Mouse (Mus musculus) heart, embryonic 16.5 days (tissue): ENCODE measurements around the gene Ptges2. TPM values are rescaled to one million over a fixed set of nuclear protein-coding genes. Genes with fewer than 3 reads are reported as not detected.

Experiments
- ATAC-seq: fragments of 200-750 bp; cut with Nextera tagmentation; replicated peaks from 2 replicates; pipeline ENCODE4 v1.8.0; 2017; ENCODE audit warnings: moderate number of reproducible peaks; ENCODE audit not compliant: insufficient read depth, low FRiP score; ENCODE audit errors: extremely low read depth
- H3K27ac ChIP-seq: fragments of 300-500 bp; sonication (generic); 2 replicates; pipeline ENCODE4 v1.5.1; 2014; ENCODE audit warnings: mild to moderate bottlenecking, low read length, control low read depth, moderate library complexity
- H3K27me3 ChIP-seq: fragments of 300-500 bp; sonication (generic); 2 replicates; pipeline ENCODE4 v1.6.1; 2014; ENCODE audit warnings: low read length, mixed read lengths; ENCODE audit not compliant: control insufficient read depth, insufficient read depth
- H3K36me3 ChIP-seq: fragments of 300-500 bp; sonication (generic); 2 replicates; pipeline ENCODE4 v1.6.1; 2014; ENCODE audit not compliant: control insufficient read depth, insufficient read depth
- H3K4me1 ChIP-seq: fragments of 300-500 bp; sonication (generic); 2 replicates; pipeline ENCODE4 v1.6.1; 2014; ENCODE audit warnings: low read length, mixed read lengths; ENCODE audit not compliant: control insufficient read depth, insufficient read depth
- H3K4me2 ChIP-seq: fragments of 300-500 bp; sonication (generic); 2 replicates; pipeline ENCODE4 v1.6.1; 2014; ENCODE audit warnings: low read depth, mild to moderate bottlenecking, control low read depth, low read length
- H3K4me3 ChIP-seq: fragments of 300-500 bp; sonication (generic); 2 replicates; pipeline ENCODE4 v1.5.1; 2014; ENCODE audit warnings: mild to moderate bottlenecking, control low read depth, low read length
- H3K9ac ChIP-seq: fragments of 300-500 bp; sonication (generic); 2 replicates; pipeline ENCODE4 v1.6.1; 2014; ENCODE audit warnings: low read length, control low read depth
- H3K9me3 ChIP-seq: fragments of 300-500 bp; sonication (generic); replicated peaks from 2 replicates; pipeline ENCODE4 v1.6.1; 2016; ENCODE audit warnings: low read length; ENCODE audit not compliant: control insufficient read depth
- WGBS: fragments of 180-500 bp; shearing (Covaris S2); extraction: QIAGEN DNeasy Blood & Tissue Kit; methylation state at CpG from one replicate; pipeline ENCODE4 v1.1.7; 2014; 5-methylcytosine and 5-hydroxymethylcytosine counted together
- polyA plus RNA-seq: library from polyadenylated mRNA; unstranded; fragments of >200 nt; fragmentation: Nextera tagmentation; extraction: Ambion mirVana; gene quantifications from 2 replicates; pipeline ENCODE4 v1.2.1, GENCODE M21; 2015

Ptges2 gene
- polyA plus RNA-seq, 1 experiment from 2014 or later = 44.2 TPM

- ATAC-seq = no peak
- H3K36me3 ChIP-seq = peaks cover 10% of the 10 kb centered on the region
- no peaks in the 10 kb centered on the region for H3K9me3 ChIP-seq
- peak overlapping the region; percentile 90 for H3K27ac ChIP-seq
- WGBS = 0% methylated on average over 15 of the region's 15 CpGs
- H3K4me2 ChIP-seq = peak overlapping the region; percentile 91
- peaks cover 14% of the 10 kb centered on the region for H3K4me1 ChIP-seq
- no peaks in the 10 kb centered on the region for H3K27me3 ChIP-seq
- H3K4me3 ChIP-seq = peak overlapping the region; percentile 87
- peak overlapping the region; percentile 91 for H3K9ac ChIP-seq
Measured at GRCm38 (mm10) chr2:32396695-32397094, 999 bp downstream of the Ptges2 start.

- Histone ChIP-seq H3K4me2 (no peak overlapping the region), H3K4me1 (no peaks in the 10 kb centered on the region), H3K27ac (no peak overlapping the region), H3K9ac (no peak overlapping the region), H3K36me3 (peaks cover 16% of the 10 kb centered on the region), H3K9me3 (no peaks in the 10 kb centered on the region), H3K4me3 (no peak overlapping the region), H3K27me3 (no peaks in the 10 kb centered on the region)
- ATAC-seq = no peak
- 9% methylated on average over 2 of the region's 2 CpGs for WGBS
Measured at GRCm38 (mm10) chr2:32404663-32405062, 9.0 kb downstream of the Ptges2 start.

- H3K4me2 ChIP-seq = no peak overlapping the region
- no peak overlapping the region for H3K27ac ChIP-seq
- H3K4me1 ChIP-seq = no peaks in the 10 kb centered on the region
- no peaks in the 10 kb centered on the region for H3K9me3 ChIP-seq
- ATAC-seq = no peak
- no peak overlapping the region for H3K9ac ChIP-seq
- WGBS = 84% methylated on average over 7 of the region's 7 CpGs
- no peak overlapping the region for H3K4me3 ChIP-seq
- H3K36me3 ChIP-seq = peaks cover 2% of the 10 kb centered on the region; the same call in 1 of the 2 replicates
- no peaks in the 10 kb centered on the region for H3K27me3 ChIP-seq
Measured at GRCm38 (mm10) chr2:32407144-32407824, 11.6 kb downstream of the Ptges2 start.

- Histone ChIP-seq H3K4me2 (no peak overlapping the region), H3K4me3 (no peak overlapping the region), H3K36me3 (no peaks in the 10 kb centered on the region), H3K9me3 (no peaks in the 10 kb centered on the region), H3K4me1 (no peaks in the 10 kb centered on the region), H3K27ac (no peak overlapping the region), H3K27me3 (no peaks in the 10 kb centered on the region), H3K9ac (no peak overlapping the region)
- ATAC-seq = no peak
- WGBS = 61% methylated on average over 25 of the region's 25 CpGs
Measured at GRCm38 (mm10) chr2:32408429-32409424, 13.0 kb downstream of the Ptges2 start.

GRCm38 (mm10) chr2:32411407-32411806 lies 15.7 kb downstream of the Ptges2 start:
- Histone ChIP-seq H3K27me3 (no peaks in the 10 kb centered on the region), H3K9me3 (no peaks in the 10 kb centered on the region)
- WGBS = 79% methylated on average over 7 of the region's 7 CpGs

GRCm38 (mm10) chr2:32412742-32413531 lies 17.2 kb downstream of the Ptges2 start:
- no peak overlapping the region for H3K9ac ChIP-seq
- H3K27ac ChIP-seq = no peak overlapping the region
- 81% methylated on average over 6 of the region's 6 CpGs for WGBS
- H3K9me3 ChIP-seq = no peaks in the 10 kb centered on the region
- no peak overlapping the region for H3K4me3 ChIP-seq
- no peak for ATAC-seq
- H3K4me1 ChIP-seq = no peaks in the 10 kb centered on the region
- peaks cover 26% of the 10 kb centered on the region for H3K36me3 ChIP-seq
- H3K4me2 ChIP-seq = no peak overlapping the region
- H3K27me3 ChIP-seq = no peaks in the 10 kb centered on the region

More at GRCm38 (mm10) chr2:32411407-32411806, 15.7 kb downstream of the Ptges2 start:
- H3K4me1 ChIP-seq = no peaks in the 10 kb centered on the region
- ATAC-seq = no peak
- H3K4me3 ChIP-seq = no peak overlapping the region
- H3K9ac ChIP-seq = no peak overlapping the region
- peaks cover 11% of the 10 kb centered on the region for H3K36me3 ChIP-seq
- no peak overlapping the region for H3K4me2 ChIP-seq
- no peak overlapping the region for H3K27ac ChIP-seq

GRCm38 (mm10) chr2:32413936-32414335 lies 18.2 kb downstream of the Ptges2 start:
- no peak for ATAC-seq
- no peak overlapping the region for H3K4me2 ChIP-seq
- no peaks in the 10 kb centered on the region for H3K27me3 ChIP-seq
- H3K9me3 ChIP-seq = no peaks in the 10 kb centered on the region
- H3K36me3 ChIP-seq = peaks cover 27% of the 10 kb centered on the region
- no peak overlapping the region for H3K9ac ChIP-seq
- no peak overlapping the region for H3K27ac ChIP-seq
- no peaks in the 10 kb centered on the region for H3K4me1 ChIP-seq
- no peak overlapping the region for H3K4me3 ChIP-seq
- WGBS = 37% methylated on average over 5 of the region's 5 CpGs

GRCm38 (mm10) chr2:32415801-32416200 lies 20.1 kb downstream of the Ptges2 start:
- H3K4me3 ChIP-seq = no peak overlapping the region
- H3K4me1 ChIP-seq = peaks cover 4% of the 10 kb centered on the region; the same call in 1 of the 2 replicates
- peaks cover 35% of the 10 kb centered on the region for H3K36me3 ChIP-seq
- ATAC-seq = no peak
- no peak overlapping the region for H3K4me2 ChIP-seq
- H3K27me3 ChIP-seq = no peaks in the 10 kb centered on the region
- no peak overlapping the region for H3K27ac ChIP-seq
- H3K9me3 ChIP-seq = no peaks in the 10 kb centered on the region
- WGBS = 94% methylated on average over 12 of the region's 12 CpGs
- no peak overlapping the region for H3K9ac ChIP-seq
